Mouse (Mus musculus): ENCODE results near the gene Prr29. TPM values are rescaled to one million over a fixed set of nuclear protein-coding genes. Genes with fewer than 3 reads are reported as not detected.

Prr29 gene
- polyA plus RNA-seq, 1 experiment from 2014 or later, result not detected

DNA sequence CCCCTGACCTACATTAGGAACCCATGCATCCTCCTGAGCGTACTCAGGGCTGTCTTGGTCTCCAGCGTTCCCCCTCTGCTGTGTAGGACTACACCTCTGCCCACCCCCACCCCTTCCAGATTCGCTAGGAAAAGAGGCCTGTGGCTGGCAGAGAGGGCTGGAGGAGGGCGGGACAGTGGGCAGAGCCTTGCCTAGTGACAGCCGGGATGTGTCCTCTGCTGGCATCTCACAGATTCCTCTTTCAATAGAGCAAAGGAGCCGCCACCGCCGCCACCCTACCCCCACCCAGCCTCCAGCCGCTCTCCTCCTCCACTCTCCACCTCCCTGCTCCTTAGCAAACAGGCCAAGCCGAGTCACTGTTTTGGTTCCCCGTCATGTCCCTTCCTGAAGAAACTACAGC is 560 bp upstream of the Prr29 start:
- no peak overlapping the region for H3K4me3 ChIP-seq
- no peak overlapping the region for H3K9ac ChIP-seq
- H3K27ac ChIP-seq, result no peak overlapping the region
- ATAC-seq (replicated peaks), result no peak
- H3K4me2 ChIP-seq, result no peak overlapping the region
- 6% methylated on average over 11 of the region's 11 CpGs for WGBS
- no peaks in the 10 kb centered on the region for H3K4me1 ChIP-seq
- H3K27me3 ChIP-seq (replicated peaks), result no peaks in the 10 kb centered on the region
- no peaks in the 10 kb centered on the region for H3K36me3 ChIP-seq (replicated peaks)
- no peaks in the 10 kb centered on the region for H3K9me3 ChIP-seq

DNA sequence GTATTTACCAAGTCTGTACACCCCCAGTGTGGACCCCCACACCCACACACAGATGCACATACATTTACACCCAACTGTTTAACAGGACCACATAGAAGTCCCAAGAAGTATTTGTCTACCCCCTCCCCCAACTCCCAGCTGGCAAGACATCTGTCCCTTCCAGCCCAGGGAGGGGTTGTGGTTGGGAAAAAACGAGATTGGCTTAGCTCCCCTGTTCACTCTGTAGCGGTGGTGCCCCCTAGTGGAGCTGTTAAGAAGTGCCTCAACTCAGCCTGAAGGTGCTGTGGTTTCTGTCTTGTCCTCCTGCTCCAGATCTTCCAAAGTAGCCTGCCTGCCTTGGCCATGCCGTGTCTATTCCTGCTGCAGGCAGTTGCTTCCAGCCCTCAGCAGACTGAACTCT is 1.0 kb downstream of the Prr29 start:
- Histone ChIP-seq H3K27me3 (replicated peaks) (no peaks in the 10 kb centered on the region), H3K4me1 (no peaks in the 10 kb centered on the region), H3K4me3 (no peak overlapping the region), H3K4me2 (no peak overlapping the region), H3K9ac (no peak overlapping the region), H3K36me3 (replicated peaks) (no peaks in the 10 kb centered on the region), H3K27ac (no peak overlapping the region), H3K9me3 (no peaks in the 10 kb centered on the region)
- 18% methylated on average over 3 of the region's 3 CpGs for WGBS
- no peak for ATAC-seq (replicated peaks)

DNA sequence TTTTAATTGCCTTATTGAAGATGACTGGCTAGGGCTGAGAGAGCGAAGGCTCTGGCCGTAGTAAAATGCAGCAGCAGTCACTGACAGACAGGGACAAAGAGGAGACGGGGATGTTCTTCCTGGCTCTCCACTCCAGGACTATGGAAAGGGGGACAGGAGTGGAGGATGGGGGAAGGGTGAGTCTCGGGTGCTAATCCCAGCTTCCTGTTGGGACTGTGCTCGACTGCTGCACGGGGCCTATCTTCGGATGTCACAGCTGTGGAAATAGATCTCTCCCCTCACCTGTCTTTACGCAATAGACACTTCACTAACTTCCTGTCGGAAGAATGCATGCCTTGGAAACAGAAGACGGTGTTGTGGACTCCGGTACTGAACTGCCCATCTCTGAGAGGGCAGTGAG is 8.7 kb downstream of the Prr29 start:
- H3K4me3 ChIP-seq, result no peak overlapping the region
- H3K4me2 ChIP-seq, result no peak overlapping the region
- no peak for ATAC-seq (replicated peaks)
- H3K36me3 ChIP-seq (replicated peaks), result no peaks in the 10 kb centered on the region
- no peaks in the 10 kb centered on the region for H3K4me1 ChIP-seq
- H3K27ac ChIP-seq, result no peak overlapping the region
- no peaks in the 10 kb centered on the region for H3K9me3 ChIP-seq
- no peak overlapping the region for H3K9ac ChIP-seq
- no peaks in the 10 kb centered on the region for H3K27me3 ChIP-seq (replicated peaks)
- 64% methylated on average over 11 of the region's 11 CpGs for WGBS

DNA sequence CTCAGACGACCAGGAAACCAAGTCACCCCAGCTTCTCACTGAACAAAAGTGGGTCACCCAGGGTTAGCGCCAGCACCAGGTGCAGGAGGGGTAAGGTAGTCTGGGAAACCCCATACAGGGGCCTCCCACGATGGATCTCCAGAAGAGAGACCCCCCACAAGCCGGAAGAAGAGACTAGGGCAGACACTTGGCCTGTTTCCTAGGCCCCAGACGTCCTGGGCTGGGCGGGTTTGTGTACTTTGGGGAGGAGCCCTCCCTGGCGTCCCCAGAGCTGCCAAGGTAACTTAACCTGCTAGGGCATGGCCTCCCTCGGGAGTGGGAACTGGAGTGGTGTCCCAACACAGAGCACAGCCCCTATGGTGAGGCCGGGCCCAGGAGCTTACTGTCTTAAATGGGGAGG is 9.3 kb downstream of the Prr29 start:
- no peaks in the 10 kb centered on the region for H3K4me1 ChIP-seq
- 55% methylated on average over 9 of the region's 9 CpGs for WGBS
- ATAC-seq (replicated peaks), result no peak
- H3K36me3 ChIP-seq (replicated peaks), result no peaks in the 10 kb centered on the region
- H3K4me3 ChIP-seq, result no peak overlapping the region
- no peaks in the 10 kb centered on the region for H3K9me3 ChIP-seq
- no peak overlapping the region for H3K4me2 ChIP-seq
- H3K27ac ChIP-seq, result no peak overlapping the region
- no peak overlapping the region for H3K9ac ChIP-seq
- H3K27me3 ChIP-seq (replicated peaks), result no peaks in the 10 kb centered on the region

DNA sequence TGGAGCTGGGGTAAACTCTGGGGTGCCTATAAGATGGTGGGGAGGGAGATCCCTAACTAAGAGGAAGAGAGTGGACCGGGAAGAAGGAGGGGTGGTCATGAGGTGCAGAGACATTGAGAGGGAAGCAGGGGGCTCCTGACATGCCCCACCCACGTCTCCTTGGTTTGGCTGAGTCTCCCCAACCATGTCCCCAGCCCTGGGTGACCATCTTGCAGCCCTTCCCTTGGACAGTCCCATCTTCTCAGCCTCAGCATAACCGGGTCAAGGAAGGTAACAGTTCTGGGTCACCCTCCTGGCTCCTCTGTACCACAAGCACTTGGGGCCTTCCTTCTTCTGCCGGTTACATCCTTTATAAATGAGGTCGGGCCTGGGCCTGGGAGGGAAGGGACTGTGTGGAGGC is 9.7 kb downstream of the Prr29 start:
- 84% methylated on average over 5 of the region's 5 CpGs for WGBS

DNA sequence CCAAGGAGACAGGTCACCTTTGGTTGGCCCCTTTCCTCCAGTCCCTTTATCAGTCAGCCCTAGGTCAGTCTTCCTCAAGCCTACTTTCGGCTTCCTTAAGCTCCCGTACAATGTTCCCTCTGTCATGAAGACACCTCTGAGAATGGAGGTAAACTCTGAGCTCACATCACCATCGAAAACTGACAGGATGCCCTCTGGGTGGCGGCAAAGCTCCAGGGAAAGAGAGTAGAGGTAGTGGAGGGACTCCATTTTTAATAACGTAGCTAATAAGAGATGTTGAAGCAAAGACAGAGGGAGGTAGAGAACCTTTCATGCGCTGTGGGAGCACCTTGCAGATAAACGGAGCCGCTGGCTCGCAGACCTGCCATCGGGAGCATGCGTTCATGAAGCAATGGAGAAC is 15.7 kb downstream of the Prr29 start:
- Histone ChIP-seq H3K27ac (no peak overlapping the region), H3K4me1 (no peaks in the 10 kb centered on the region), H3K9ac (no peak overlapping the region), H3K27me3 (replicated peaks) (no peaks in the 10 kb centered on the region), H3K4me3 (no peak overlapping the region), H3K4me2 (no peak overlapping the region), H3K36me3 (replicated peaks) (no peaks in the 10 kb centered on the region), H3K9me3 (no peaks in the 10 kb centered on the region)
- 85% methylated on average over 11 of the region's 11 CpGs for WGBS
- no peak for ATAC-seq (replicated peaks)

More for the DNA sequence above, 9.7 kb downstream of the Prr29 start:
- H3K9me3 ChIP-seq, result no peaks in the 10 kb centered on the region
- H3K36me3 ChIP-seq (replicated peaks), result no peaks in the 10 kb centered on the region
- no peak overlapping the region for H3K9ac ChIP-seq
- no peak for ATAC-seq (replicated peaks)
- H3K4me1 ChIP-seq, result no peaks in the 10 kb centered on the region
- H3K4me3 ChIP-seq, result no peak overlapping the region
- H3K27ac ChIP-seq, result no peak overlapping the region
- no peak overlapping the region for H3K4me2 ChIP-seq
- no peaks in the 10 kb centered on the region for H3K27me3 ChIP-seq (replicated peaks)

DNA sequence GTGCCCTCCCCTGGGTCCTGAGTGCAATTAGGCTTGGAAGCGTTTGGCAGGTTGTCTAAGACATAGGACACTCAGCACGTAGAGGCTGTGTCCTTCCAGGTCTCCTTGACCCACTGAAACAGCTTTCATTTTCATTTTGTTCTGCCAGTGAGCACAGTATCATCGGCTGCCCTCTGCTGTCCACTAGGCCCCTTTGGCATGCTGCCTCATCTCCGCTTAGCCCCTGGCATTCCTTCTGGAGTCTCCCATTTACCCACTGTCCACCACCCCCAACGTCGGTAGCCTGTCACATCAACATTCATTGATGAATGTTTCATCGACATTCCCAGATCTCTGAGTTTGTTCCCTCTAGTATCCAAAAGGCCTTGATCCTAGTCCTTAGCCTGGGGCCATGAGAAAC is 16.6 kb downstream of the Prr29 start:
- H3K9ac ChIP-seq, result no peak overlapping the region
- 82% methylated on average over 7 of the region's 7 CpGs for WGBS
- no peaks in the 10 kb centered on the region for H3K4me1 ChIP-seq
- no peak overlapping the region for H3K4me3 ChIP-seq
- no peak overlapping the region for H3K27ac ChIP-seq
- no peak overlapping the region for H3K4me2 ChIP-seq
- H3K27me3 ChIP-seq (replicated peaks), result no peaks in the 10 kb centered on the region
- no peak for ATAC-seq (replicated peaks)
- H3K9me3 ChIP-seq, result no peaks in the 10 kb centered on the region
- no peaks in the 10 kb centered on the region for H3K36me3 ChIP-seq (replicated peaks)

DNA sequence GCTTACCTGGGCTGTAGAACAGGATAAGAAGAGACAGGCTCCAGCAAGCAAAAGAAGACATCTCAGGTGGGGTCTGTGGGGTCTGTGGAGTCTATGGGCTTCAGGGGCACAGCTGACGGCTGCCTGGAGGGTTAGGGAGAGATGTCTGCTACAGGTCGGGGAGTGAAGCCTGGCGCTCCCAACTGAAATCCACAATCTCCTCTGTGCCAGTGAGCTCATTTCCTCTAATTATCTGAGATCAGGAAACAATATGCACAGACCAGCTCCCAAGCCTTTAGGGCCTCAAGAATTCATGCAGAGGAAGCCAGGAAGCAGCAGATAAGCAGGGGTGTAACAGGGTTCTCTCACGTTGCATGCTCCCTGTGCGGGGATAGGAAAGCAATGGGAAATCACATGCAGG is 17.2 kb downstream of the Prr29 start:
- WGBS, result 82% methylated on average over 5 of the region's 5 CpGs
- ATAC-seq (replicated peaks), result no peak
- no peak overlapping the region for H3K9ac ChIP-seq

DNA sequence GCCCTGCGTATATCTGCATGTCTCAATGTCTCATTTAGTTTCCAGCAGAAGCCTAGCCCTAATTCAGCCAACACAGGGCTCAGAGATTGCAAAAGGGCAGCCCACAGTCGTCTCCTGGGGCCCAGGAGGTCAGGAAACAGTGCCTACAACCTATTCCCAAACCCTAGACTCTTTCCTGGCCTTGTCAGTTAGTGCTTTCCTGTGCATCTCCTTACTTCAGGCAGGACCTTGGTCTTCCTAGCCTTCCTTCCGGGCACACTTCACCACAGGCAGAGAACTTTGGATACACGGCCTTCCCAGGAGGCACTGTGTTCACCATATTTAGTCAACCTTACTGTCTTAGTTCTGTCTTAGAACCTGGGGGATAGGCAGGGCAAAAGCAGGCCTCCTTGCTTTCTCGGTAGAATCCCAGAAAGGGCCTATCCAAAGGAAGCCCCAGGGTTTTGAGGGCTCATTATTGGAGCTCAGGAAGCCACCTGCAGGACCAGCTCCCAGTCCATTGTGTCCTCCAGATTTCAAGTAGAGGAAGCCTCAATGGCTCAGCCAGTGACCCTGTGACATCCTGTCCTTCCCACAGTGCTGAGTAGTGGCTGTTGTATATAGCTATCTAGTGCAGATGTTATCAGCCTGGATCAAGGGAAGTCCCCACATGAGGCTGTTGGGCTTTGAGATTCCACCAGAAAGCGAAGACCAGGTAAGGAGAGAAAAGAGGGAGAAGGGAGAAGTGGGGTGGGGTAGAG is 17.9 kb downstream of the Prr29 start:
- no peak overlapping the region for H3K4me3 ChIP-seq
- no peak overlapping the region for H3K9ac ChIP-seq
- 80% methylated on average over 6 of the region's 6 CpGs for WGBS
- no peaks in the 10 kb centered on the region for H3K4me1 ChIP-seq
- no peaks in the 10 kb centered on the region for H3K9me3 ChIP-seq
- no peak overlapping the region for H3K27ac ChIP-seq
- no peaks in the 10 kb centered on the region for H3K27me3 ChIP-seq (replicated peaks)
- H3K36me3 ChIP-seq (replicated peaks), result no peaks in the 10 kb centered on the region
- no peak for ATAC-seq (replicated peaks)
- H3K4me2 ChIP-seq, result no peak overlapping the region

More for the DNA sequence above, 17.2 kb downstream of the Prr29 start:
- no peaks in the 10 kb centered on the region for H3K9me3 ChIP-seq
- no peak overlapping the region for H3K27ac ChIP-seq
- no peaks in the 10 kb centered on the region for H3K4me1 ChIP-seq
- no peak overlapping the region for H3K4me3 ChIP-seq
- H3K27me3 ChIP-seq (replicated peaks), result no peaks in the 10 kb centered on the region
- no peaks in the 10 kb centered on the region for H3K36me3 ChIP-seq (replicated peaks)
- no peak overlapping the region for H3K4me2 ChIP-seq

DNA sequence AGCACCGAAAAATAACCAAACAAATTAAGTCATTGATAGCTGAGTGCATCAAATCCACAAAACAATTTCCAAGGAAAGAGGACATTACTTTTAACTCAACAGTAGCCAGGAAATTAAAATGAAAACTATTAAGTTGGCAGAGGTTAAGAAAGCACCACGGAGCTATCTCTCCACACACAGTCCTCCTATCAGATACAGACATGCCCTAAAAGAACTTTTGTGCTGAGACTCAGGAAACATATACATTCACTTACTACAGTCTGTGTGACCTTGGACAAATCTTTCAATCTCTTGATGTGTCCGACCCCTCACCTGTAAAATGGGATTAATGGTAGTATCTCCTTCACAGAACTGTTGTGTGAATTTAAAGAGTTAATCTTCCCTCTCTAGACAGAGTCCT is 21.1 kb downstream of the Prr29 start:
- no peaks in the 10 kb centered on the region for H3K4me1 ChIP-seq
- H3K27me3 ChIP-seq (replicated peaks), result no peaks in the 10 kb centered on the region
- no peaks in the 10 kb centered on the region for H3K36me3 ChIP-seq (replicated peaks)
- no peak overlapping the region for H3K27ac ChIP-seq
- H3K9me3 ChIP-seq, result no peaks in the 10 kb centered on the region
- H3K4me2 ChIP-seq, result no peak overlapping the region
- no peak overlapping the region for H3K9ac ChIP-seq
- no peak overlapping the region for H3K4me3 ChIP-seq
- no peak for ATAC-seq (replicated peaks)
- 88% methylated on average over 3 of the region's 3 CpGs for WGBS

DNA sequence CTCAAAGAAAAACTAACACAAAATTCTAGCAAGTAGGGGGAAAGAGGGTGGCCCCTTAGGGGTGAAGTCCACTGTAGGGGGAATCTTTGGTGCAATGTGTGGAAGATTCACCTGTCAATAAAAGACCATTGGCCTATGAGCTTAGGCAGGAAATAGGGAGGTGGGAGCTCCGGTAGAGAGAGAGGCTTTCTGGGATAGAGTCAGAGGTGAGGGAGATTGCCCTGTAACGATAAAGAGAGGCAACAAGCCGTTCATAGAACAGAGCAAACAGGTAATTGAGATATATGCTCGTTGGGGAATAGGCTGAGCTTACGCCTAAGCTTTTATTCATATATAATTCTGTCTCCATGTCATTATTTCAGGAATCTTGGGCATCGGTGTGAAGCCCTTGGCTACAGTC is 21.7 kb downstream of the Prr29 start:
- no peaks in the 10 kb centered on the region for H3K36me3 ChIP-seq (replicated peaks)
- no peak overlapping the region for H3K9ac ChIP-seq
- H3K4me1 ChIP-seq, result no peaks in the 10 kb centered on the region
- H3K27me3 ChIP-seq (replicated peaks), result no peaks in the 10 kb centered on the region
- no peak overlapping the region for H3K27ac ChIP-seq
- no peak for ATAC-seq (replicated peaks)
- H3K4me3 ChIP-seq, result no peak overlapping the region
- WGBS, result 82% methylated on average over 6 of the region's 6 CpGs
- no peak overlapping the region for H3K4me2 ChIP-seq
- no peaks in the 10 kb centered on the region for H3K9me3 ChIP-seq

DNA sequence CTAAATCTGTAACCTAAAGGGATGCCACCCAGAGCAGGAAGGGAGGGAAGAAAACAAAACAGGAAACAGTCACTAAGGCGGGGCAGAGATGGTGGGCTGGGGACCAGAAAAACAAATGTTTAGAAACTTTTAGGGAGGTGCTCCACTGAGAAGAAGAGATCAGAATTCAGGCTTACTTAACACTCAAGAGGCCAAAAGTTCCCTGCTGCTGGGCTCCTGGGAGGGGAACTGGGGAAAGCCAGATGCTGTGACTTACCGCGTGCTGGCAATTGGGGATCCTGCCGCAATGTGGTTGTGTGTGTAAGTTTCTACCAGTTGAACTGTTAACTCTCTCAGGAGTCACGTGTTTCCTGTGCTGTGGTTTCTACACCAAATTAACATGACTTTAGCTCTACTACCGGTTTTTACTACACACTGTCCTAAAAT is 22.5 kb downstream of the Prr29 start, which contains the start of gene Icam2:
Gene Icam2 (minus strand): TSS at position 285 of the 426 bp plus-strand sequence.
- no peak for ATAC-seq (replicated peaks)
- Histone ChIP-seq H3K9me3 (no peaks in the 10 kb centered on the region), H3K9ac (no peak within 1 kb of the TSS), H3K4me2 (no peak within 1 kb of the TSS), H3K36me3 (replicated peaks) (no peaks in the 10 kb centered on the region), H3K27ac (no peak within 1 kb of the TSS), H3K4me3 (no peak within 1 kb of the TSS), H3K4me1 (no peaks in the 10 kb centered on the region), H3K27me3 (replicated peaks) (no peaks in the 10 kb centered on the region)
- WGBS, result 77% methylated on average over 6 of the region's 6 CpGs

DNA sequence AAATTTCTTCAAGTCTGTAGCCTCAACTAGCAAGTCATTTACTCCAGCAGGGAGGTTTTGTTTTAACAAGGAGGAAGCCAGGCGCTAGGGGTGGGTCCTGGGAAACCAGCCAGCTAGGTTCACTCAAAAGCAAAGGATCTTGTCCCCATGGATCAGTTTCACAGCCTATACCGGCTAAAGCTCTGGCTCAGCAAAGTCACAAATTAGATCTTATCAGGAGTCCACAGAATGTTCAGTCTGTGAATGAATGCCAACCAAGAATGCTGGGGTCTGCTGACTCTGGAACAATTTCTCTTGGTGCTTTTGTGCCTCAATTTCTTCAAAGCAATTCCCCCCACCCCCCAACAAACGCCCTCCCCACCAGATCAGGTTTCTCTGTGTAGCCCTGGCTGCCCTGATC is 24.3 kb downstream of the Prr29 start:
- no peaks in the 10 kb centered on the region for H3K36me3 ChIP-seq (replicated peaks)
- no peaks in the 10 kb centered on the region for H3K9me3 ChIP-seq
- no peak overlapping the region for H3K4me2 ChIP-seq
- no peaks in the 10 kb centered on the region for H3K4me1 ChIP-seq
- H3K4me3 ChIP-seq, result no peak overlapping the region
- no peak for ATAC-seq (replicated peaks)
- WGBS, result 47% methylated on average over 3 of the region's 3 CpGs
- H3K27ac ChIP-seq, result no peak overlapping the region
- H3K27me3 ChIP-seq (replicated peaks), result no peaks in the 10 kb centered on the region
- H3K9ac ChIP-seq, result no peak overlapping the region

All from midbrain, embryonic 15.5 days (tissue).